11 mouse cellular contexts compared by ENCODE assay signal in genomic region chr8:46851560-46851959, GRCm38 (mm10).
DNase-seq lines count a peak whose midpoint lies in the region; ATAC-seq and TF ChIP-seq lines count a peak whose summit lies in the region.
"Had no signal": no experiment of that assay in that cellular context is flagged by ENCODE, and none has a peak within 500 bp of the region (broad histone marks: within the 10 kb centered on the region; RNA-seq: fewer than 3 reads in every experiment).

No protein-coding gene starts in this region.

- H3K27me3 ChIP-seq in G1E (ENCODE audit: insufficient read depth, low read length): no peaks in the 10 kb centered on the region; the same call in 1 of the 2 replicates
- H3K27me3 ChIP-seq: midbrain, embryonic 13.5 days had no signal

- TF ChIP-seq CTCF in G1E (IDR thresholded peaks at IDR 0.05; ENCODE audit: low read depth, low read length): no peak

- DNase-seq in layer of hippocampus, adult 9-11 months: peak; percentile 55
- DNase-seq in layer of hippocampus, adult 8-10 months (ENCODE audit: low spot score in 2 of 2): no peak
- DNase-seq in G1E (ENCODE audit: low spot score): no peak
- DNase-seq in cerebellum, adult 11-12 months: no peak
- DNase-seq in ovary, postnatal 10 days (ENCODE audit: low spot score): no peak
- DNase-seq: heart, postnatal 4 days; retina, postnatal 1 day had no signal

- peak; percentile 38 for ATAC-seq in G1E (ENCODE audit: extremely low read depth, insufficient number of reproducible peaks, low FRiP score, poor library complexity, severe bottlenecking)
- peak; percentile 74 for ATAC-seq in hematopoietic stem cell, adult 5-6 weeks (replicated peaks in 1 of 2; ENCODE audit: insufficient read depth in 1 of 2, low FRiP score in 2 of 2, low TSS enrichment in 1 of 2, low read depth in 1 of 2, poor library complexity in 2 of 2, severe bottlenecking in 2 of 2)
- ATAC-seq in megakaryocyte-erythroid progenitor cell, adult 5-6 weeks (replicated peaks; ENCODE audit: low FRiP score, low TSS enrichment, poor library complexity, severe bottlenecking): peak; percentile 51
- ATAC-seq: forebrain, embryonic 16.5 days; midbrain, embryonic 13.5 days had no signal

- peaks cover 20% of the 10 kb centered on the region for H3K36me3 ChIP-seq in G1E (replicated peaks)
- H3K36me3 ChIP-seq: midbrain, embryonic 13.5 days had no signal

- peaks cover 23% of the 10 kb centered on the region for H3K4me1 ChIP-seq in G1E (ENCODE audit: insufficient read depth, low read depth, low read length)
- H3K4me1 ChIP-seq: midbrain, embryonic 13.5 days had no signal

- H3K4me3 ChIP-seq in G1E (ENCODE audit: low read depth, low read length): no peak overlapping the region
- H3K4me3 ChIP-seq: midbrain, embryonic 13.5 days had no signal

- no peaks in the 10 kb centered on the region for H3K9me3 ChIP-seq in G1E (replicated peaks)
- H3K9me3 ChIP-seq: midbrain, embryonic 13.5 days had no signal
